Mouse (Mus musculus): Measurements from ENCODE around the gene Mrpl12. TPM values are rescaled to one million over a fixed set of nuclear protein-coding genes. Genes with fewer than 3 reads are reported as not detected.

The Mrpl12 gene
- polyA plus RNA-seq, 2 experiments, result 78.4 to 127 TPM

DNA sequence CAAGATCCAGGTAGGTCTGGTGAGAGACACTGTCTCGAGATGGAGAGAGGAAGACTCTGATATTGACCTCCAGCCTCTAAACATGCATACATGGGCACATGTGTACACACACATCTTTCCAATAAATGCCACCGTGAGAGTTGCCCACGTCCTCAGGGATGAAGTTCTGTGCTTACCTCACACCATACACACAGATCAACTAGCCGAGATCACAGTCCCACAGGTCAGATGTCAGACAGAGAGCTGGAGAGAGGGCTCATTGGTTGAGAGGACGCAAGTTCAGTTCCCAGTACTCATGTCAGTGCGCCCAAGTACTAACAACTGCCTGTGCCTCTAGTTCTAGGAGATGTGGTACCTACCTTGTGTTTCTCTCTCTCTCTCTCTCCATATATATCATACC lies 16.6 kb downstream of the Mrpl12 start:
- Histone ChIP-seq H3K4me3 (ENCODE audit: insufficient read depth in 1 of 2, low read depth in 2 of 2, low read length in 2 of 2) (no peak overlapping the region), H3K4me2 (ENCODE audit: low read depth) (no peak overlapping the region), H3K36me3 (replicated peaks; ENCODE audit: control insufficient read depth, insufficient read depth, low read depth) (peaks cover 6% of the 10 kb centered on the region), H3K9ac (replicated peaks) (no peak overlapping the region), H3K27ac (no peak overlapping the region), H3K9me3 (ENCODE audit: control insufficient read depth, low read length) (no peaks in the 10 kb centered on the region), H3K27me3 (ENCODE audit: control insufficient read depth, insufficient read depth, low read length) (no peaks in the 10 kb centered on the region), H3K4me1 (replicated peaks; ENCODE audit: control insufficient read depth in 2 of 2, insufficient read depth in 2 of 2, low read length in 1 of 2) (0 out of 4 replicates have a peak, but pooled peaks cover 0 to 1% of the 10 kb centered on the region in 2 experiments)
- ATAC-seq (ENCODE audit: insufficient read depth) (no peak), DNase-seq (ENCODE audit: low read depth in 3 of 3, low spot score in 3 of 3) (no peak)
- TF ChIP-seq CTCF (IDR thresholded peaks at IDR 0.05; ENCODE audit: low read depth) (no peak), EP300 (IDR thresholded peaks at IDR 0.05; ENCODE audit: low read depth) (no peak)
- WGBS (ENCODE audit: insufficient replicate concordance), result 48% methylated on average over 6 of the region's 6 CpGs

- Histone ChIP-seq H3K27ac (no peak overlapping the region), H3K4me1 (replicated peaks; ENCODE audit: control insufficient read depth in 2 of 2, insufficient read depth in 2 of 2, low read length in 1 of 2) (peaks cover 0 to 3% of the 10 kb centered on the region in 2 experiments; a peak in 1 of 4 replicates), H3K4me2 (ENCODE audit: low read depth) (no peak overlapping the region), H3K9me3 (ENCODE audit: control insufficient read depth, low read length) (no peaks in the 10 kb centered on the region), H3K27me3 (ENCODE audit: control insufficient read depth, insufficient read depth, low read length) (no peaks in the 10 kb centered on the region), H3K36me3 (replicated peaks; ENCODE audit: control insufficient read depth, insufficient read depth, low read depth) (peaks cover 4% of the 10 kb centered on the region), H3K9ac (replicated peaks) (no peak overlapping the region), H3K4me3 (ENCODE audit: insufficient read depth in 1 of 2, low read depth in 2 of 2, low read length in 2 of 2) (no peak overlapping the region)
- DNase-seq (ENCODE audit: low read depth in 3 of 3, low spot score in 3 of 3), result no peak
- 65% methylated on average over 4 of the region's 4 CpGs for WGBS (ENCODE audit: insufficient replicate concordance)
- TF ChIP-seq CTCF (IDR thresholded peaks at IDR 0.05; ENCODE audit: low read depth) (no peak), EP300 (IDR thresholded peaks at IDR 0.05; ENCODE audit: low read depth) (no peak)
- ATAC-seq (ENCODE audit: insufficient read depth), result no peak
Observed at GRCm38 (mm10) chr11:120501701-120502100, 17.3 kb downstream of the Mrpl12 start.

- DNase-seq (ENCODE audit: low read depth in 3 of 3, low spot score in 3 of 3) (no peak), ATAC-seq (ENCODE audit: insufficient read depth) (no peak)
- H3K4me2 ChIP-seq (ENCODE audit: low read depth), result no peak overlapping the region
- H3K9ac ChIP-seq (replicated peaks), result no peak overlapping the region
- no peak for TF ChIP-seq EP300 (IDR thresholded peaks at IDR 0.05; ENCODE audit: low read depth)
- no peak for TF ChIP-seq CTCF (IDR thresholded peaks at IDR 0.05; ENCODE audit: low read depth)
- no peaks in the 10 kb centered on the region for H3K27me3 ChIP-seq (ENCODE audit: control insufficient read depth, insufficient read depth, low read length)
- no peaks in the 10 kb centered on the region for H3K9me3 ChIP-seq (ENCODE audit: control insufficient read depth, low read length)
- WGBS (ENCODE audit: insufficient replicate concordance), result 70% methylated on average over 3 of the region's 3 CpGs
- no peak overlapping the region for H3K27ac ChIP-seq
- H3K4me1 ChIP-seq (replicated peaks; ENCODE audit: control insufficient read depth in 2 of 2, insufficient read depth in 2 of 2, low read length in 1 of 2), result peaks cover 11 to 17% of the 10 kb centered on the region in 2 experiments
- no peak overlapping the region for H3K4me3 ChIP-seq (ENCODE audit: insufficient read depth in 1 of 2, low read depth in 2 of 2, low read length in 2 of 2)
- H3K36me3 ChIP-seq (replicated peaks; ENCODE audit: control insufficient read depth, insufficient read depth, low read depth), result no peaks in the 10 kb centered on the region
Observed at GRCm38 (mm10) chr11:120505661-120506060, 21.2 kb downstream of the Mrpl12 start.

GRCm38 (mm10) chr11:120506899-120507298 lies 22.5 kb downstream of the Mrpl12 start:
- Histone ChIP-seq H3K4me3 (ENCODE audit: insufficient read depth in 1 of 2, low read depth in 2 of 2, low read length in 2 of 2) (no peak overlapping the region), H3K9ac (replicated peaks) (no peak overlapping the region), H3K27me3 (ENCODE audit: control insufficient read depth, insufficient read depth, low read length) (no peaks in the 10 kb centered on the region), H3K9me3 (ENCODE audit: control insufficient read depth, low read length) (no peaks in the 10 kb centered on the region), H3K27ac (no peak overlapping the region), H3K4me1 (replicated peaks; ENCODE audit: control insufficient read depth in 2 of 2, insufficient read depth in 2 of 2, low read length in 1 of 2) (peaks cover 11 to 21% of the 10 kb centered on the region in 2 experiments), H3K36me3 (replicated peaks; ENCODE audit: control insufficient read depth, insufficient read depth, low read depth) (no peaks in the 10 kb centered on the region), H3K4me2 (ENCODE audit: low read depth) (no peak overlapping the region)
- 40% methylated on average over 4 of the region's 4 CpGs for WGBS (ENCODE audit: insufficient replicate concordance)
- ATAC-seq (ENCODE audit: insufficient read depth) (no peak), DNase-seq (ENCODE audit: low read depth in 3 of 3, low spot score in 3 of 3) (no peak)
- peak; percentile 62 for TF ChIP-seq CTCF (IDR thresholded peaks at IDR 0.05; ENCODE audit: low read depth)
- no peak for TF ChIP-seq EP300 (IDR thresholded peaks at IDR 0.05; ENCODE audit: low read depth)

GRCm38 (mm10) chr11:120507611-120508289 lies 23.3 kb downstream of the Mrpl12 start:
- Histone ChIP-seq H3K4me1 (replicated peaks; ENCODE audit: control insufficient read depth in 2 of 2, insufficient read depth in 2 of 2, low read length in 1 of 2) (peaks cover 11 to 21% of the 10 kb centered on the region in 2 experiments), H3K9me3 (ENCODE audit: control insufficient read depth, low read length) (no peaks in the 10 kb centered on the region), H3K4me2 (ENCODE audit: low read depth) (no peak overlapping the region), H3K36me3 (replicated peaks; ENCODE audit: control insufficient read depth, insufficient read depth, low read depth) (no peaks in the 10 kb centered on the region), H3K9ac (replicated peaks) (no peak overlapping the region), H3K27ac (no peak overlapping the region), H3K4me3 (ENCODE audit: insufficient read depth in 1 of 2, low read depth in 2 of 2, low read length in 2 of 2) (no peak overlapping the region), H3K27me3 (ENCODE audit: control insufficient read depth, insufficient read depth, low read length) (no peaks in the 10 kb centered on the region)
- 67% methylated on average over 13 of the region's 13 CpGs for WGBS (ENCODE audit: insufficient replicate concordance)
- no peak for DNase-seq (ENCODE audit: low read depth in 3 of 3, low spot score in 3 of 3)
- no peak for ATAC-seq (ENCODE audit: insufficient read depth)
- TF ChIP-seq CTCF (IDR thresholded peaks at IDR 0.05; ENCODE audit: low read depth), result no peak
- no peak for TF ChIP-seq EP300 (IDR thresholded peaks at IDR 0.05; ENCODE audit: low read depth)
